Mouse (Mus musculus) heart, adult 10 weeks (tissue): ENCODE results near the gene Vmn1r6. TPM values are rescaled to one million over a fixed set of nuclear protein-coding genes. Genes with fewer than 3 reads are reported as not detected.

ENCODE experiments used
- polyA plus RNA-seq: library from polyadenylated mRNA; stranded (reverse); fragments of 350-450 nt; fragmentation: Illumina TruSeq; extraction: RNeasy Lipid Tissue Mini Kit (QIAGEN cat#74804); gene quantifications from one replicate; pipeline ENCODE4 v1.2.3, GENCODE M21; 2014; ENCODE audit warnings: low read depth, low replicate concordance

Vmn1r6 gene
- not detected for polyA plus RNA-seq

DNA sequence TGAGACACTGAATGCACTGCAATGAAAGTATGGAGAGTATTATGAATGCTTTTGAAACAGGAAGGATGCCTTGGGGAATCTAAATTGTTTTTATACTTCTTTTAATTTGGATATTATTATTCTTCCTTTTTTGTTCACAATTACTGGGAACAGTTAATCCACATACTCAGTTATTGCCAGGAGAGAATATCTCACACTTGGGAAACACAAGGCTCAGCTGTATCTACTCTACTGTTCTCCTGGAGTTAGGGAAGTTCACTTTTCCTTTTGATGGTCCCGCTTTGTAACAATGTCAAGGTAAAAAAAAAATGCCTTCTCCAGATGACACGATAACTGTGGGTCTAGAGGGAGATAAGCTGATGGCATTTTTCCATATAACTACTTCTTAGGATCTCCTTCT lies at the start of gene Vmn1r6:
TSS of gene Vmn1r6 (plus strand) at position 301 of the 400 bp plus-strand sequence.

DNA sequence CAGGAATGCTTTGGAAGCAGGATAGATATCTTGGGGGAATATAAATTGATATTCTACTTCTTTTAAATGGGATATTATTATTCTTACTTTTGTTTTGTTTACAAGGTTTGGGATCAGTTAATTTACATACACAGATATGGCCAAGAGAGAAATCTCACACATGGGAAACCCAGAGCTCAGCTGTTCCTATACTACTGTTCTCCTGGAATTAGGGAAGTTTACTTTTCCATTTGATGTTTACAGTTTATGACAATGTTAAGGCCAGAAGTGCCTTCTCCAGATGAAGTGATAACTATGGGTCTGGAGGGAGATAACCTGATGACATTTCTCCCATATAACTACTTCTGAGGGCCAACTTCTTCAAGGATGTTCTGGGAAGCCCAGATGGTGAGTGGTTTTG lies 27.1 kb upstream of the Vmn1r6 start, which contains the start of gene Vmn1r5:
TSS of gene Vmn1r5 (plus strand) at position 301 of the 400 bp plus-strand sequence.

DNA sequence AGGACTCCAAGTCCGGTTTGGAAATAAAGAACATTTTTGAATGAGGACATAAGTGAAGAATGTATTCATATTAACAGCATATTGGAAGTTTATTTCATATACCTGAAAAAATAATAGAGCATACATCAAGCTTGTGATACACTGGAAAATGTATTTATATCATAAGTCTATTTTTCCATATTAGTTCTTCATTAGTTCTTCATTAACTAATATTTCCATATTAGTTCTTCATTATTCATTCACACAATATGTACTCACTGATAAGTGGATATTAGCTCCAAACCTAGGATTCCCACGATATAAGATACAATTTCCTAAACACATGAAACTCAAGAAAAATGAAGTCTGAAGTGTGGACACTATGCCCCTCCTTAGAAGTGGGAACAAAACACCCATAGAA lies 28.2 kb downstream of the Vmn1r6 start, which contains the start of gene Vmn1r7:
TSS of gene Vmn1r7 (minus strand) at position 101 of the 400 bp plus-strand sequence.

DNA sequence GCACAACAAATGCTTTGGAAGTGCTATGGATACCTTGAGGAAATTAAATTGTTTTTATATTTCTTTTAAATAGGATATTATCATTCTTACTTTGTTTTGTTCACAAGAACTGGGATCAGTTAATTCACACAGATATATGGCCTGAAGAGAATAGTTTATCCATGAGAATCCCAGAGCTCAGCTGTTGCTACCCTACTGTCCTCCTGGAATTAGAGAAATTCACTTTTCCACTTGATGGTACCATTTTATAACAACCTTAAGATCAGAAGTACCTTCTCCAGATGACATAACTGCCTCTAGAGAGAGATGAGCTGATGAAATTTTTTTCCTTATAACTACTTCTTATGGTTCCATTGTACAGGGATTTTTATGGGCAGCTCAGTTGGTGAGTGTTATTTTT lies 34.9 kb downstream of the Vmn1r6 start, which contains the start of gene Vmn1r8:
TSS of gene Vmn1r8 (plus strand) at position 301 of the 400 bp plus-strand sequence.

Other genes starting within 250 kb of the Vmn1r6 start
- gene Kbtbd2, start 199.4 kb upstream of the Vmn1r6 start, polyA plus RNA-seq, result 18.6 TPM
- gene Fkbp9, start 165.2 kb upstream of the Vmn1r6 start, polyA plus RNA-seq, result 99.7 TPM
- gene Nt5c3, start 73.3 kb upstream of the Vmn1r6 start, polyA plus RNA-seq, result 79.6 TPM
- not detected for gene Vmn1r4, start 73.2 kb upstream of the Vmn1r6 start, polyA plus RNA-seq
- gene Vmn1r5, start 27.0 kb upstream of the Vmn1r6 start, polyA plus RNA-seq, result not detected
- gene Vmn1r7, start 28.1 kb downstream of the Vmn1r6 start, polyA plus RNA-seq, result not detected
- not detected for gene Vmn1r8, start 35.0 kb downstream of the Vmn1r6 start, polyA plus RNA-seq
- not detected for gene Vmn1r9, start 69.5 kb downstream of the Vmn1r6 start, polyA plus RNA-seq
- not detected for gene Vmn1r10, start 112.2 kb downstream of the Vmn1r6 start, polyA plus RNA-seq
- gene Vmn1r11, start 136.2 kb downstream of the Vmn1r6 start, polyA plus RNA-seq, result not detected
- gene Vmn1r12, start 159.7 kb downstream of the Vmn1r6 start, polyA plus RNA-seq, result not detected
- not detected for gene Vmn1r13, start 206.0 kb downstream of the Vmn1r6 start, polyA plus RNA-seq
- gene Vmn1r14, start 234.4 kb downstream of the Vmn1r6 start, polyA plus RNA-seq, result not detected